Mouse (Mus musculus): Measurements from ENCODE around the gene Lhfpl2.

Lhfpl2 gene

DNA sequence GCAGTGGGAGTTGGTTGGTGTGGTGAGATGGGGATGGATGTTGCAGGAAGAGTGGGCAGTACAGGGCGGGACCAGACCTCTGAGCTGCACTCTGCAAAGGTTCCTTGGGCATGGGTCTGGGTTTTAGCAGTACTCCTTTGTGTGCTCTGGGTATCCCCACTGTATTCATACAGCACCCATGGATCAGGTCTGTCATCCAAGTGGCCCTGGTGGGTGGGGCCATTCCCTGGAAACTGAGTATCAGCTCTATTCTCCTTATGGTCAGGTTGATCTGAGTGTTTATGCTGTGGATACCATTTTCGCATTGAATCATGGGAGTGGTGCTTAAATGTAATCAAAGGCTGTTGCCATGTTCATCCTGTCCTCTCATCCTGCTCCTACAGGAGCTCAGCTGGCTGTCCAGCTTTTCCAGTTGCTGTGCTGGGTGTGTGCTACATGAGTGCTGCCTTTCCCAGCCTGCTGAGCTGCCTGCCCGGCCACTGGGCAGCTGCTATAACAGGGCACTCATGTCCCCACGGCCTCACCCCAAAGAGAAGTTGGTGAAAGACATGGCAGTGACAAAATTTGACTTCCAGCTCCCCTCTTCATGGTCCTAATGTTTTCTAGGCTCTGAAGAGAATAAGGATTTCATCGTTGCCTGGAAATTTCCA, 9.2 kb downstream of the Lhfpl2 start:
- DNase-seq (ENCODE audit: low read depth, low spot score): no peak

DNA sequence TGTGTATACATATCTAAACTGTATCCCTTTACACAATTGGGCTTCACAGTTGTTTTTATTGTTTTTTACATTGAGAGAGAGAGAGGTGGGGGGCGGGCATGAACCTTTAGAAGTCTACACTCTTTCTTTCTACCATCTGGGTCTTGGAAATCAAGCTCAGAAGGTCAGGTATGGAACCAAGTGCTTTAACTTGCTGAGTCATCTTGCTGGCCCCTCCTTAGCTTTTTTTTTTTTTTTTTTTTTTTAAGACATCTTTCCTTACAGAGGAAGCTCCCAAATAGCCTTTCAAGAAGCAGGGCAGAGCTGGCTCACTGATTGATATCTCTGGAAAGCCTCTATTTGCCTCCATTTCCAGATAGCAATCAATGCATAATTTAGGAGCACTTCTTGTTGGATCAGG, 10.7 kb downstream of the Lhfpl2 start:
- no peak for DNase-seq (ENCODE audit: low read depth, low spot score)

DNA sequence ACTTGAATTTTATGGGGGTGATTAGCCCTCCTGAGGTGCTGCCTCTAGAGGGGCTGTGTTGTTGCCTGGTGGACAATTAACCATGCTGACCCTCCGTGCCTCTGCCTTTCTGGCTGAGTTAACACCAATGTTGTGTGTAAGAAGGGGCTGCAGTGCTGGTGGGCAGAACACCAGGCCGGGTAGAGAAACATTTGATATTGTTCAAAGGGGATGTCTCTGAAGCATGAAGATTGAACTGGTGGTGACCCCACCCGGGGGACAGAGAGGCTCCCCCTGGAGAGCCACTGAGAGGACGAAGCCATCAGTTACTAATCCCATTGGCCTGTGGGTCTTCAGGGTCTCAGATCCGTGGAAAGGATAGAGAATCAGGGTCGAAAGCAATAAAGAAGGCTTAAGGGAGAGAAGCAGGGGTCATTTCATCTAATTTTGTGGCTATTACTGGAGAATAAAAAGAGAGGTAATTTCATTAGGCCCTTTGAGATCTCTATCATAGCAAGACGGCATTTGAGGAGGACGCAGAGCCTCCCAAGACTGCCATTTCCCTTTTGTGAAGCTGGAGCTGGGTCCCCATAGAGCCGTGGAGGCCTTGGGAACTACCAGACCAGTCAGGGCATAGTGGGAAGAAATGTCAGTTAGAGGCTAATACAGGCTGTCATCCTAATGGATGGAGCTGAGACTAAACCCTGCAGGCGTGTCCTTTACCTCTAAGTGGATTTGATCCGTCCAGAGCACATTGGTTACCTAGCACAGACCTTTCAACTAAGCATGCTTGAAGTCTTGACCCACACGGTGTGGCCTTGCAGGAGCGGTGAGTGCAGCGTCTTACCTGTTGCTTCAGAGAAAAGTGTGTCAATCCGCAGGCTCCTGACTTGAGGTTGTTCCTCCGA, 12.1 kb downstream of the Lhfpl2 start:
- DNase-seq (ENCODE audit: low read depth, low spot score): no peak

DNA sequence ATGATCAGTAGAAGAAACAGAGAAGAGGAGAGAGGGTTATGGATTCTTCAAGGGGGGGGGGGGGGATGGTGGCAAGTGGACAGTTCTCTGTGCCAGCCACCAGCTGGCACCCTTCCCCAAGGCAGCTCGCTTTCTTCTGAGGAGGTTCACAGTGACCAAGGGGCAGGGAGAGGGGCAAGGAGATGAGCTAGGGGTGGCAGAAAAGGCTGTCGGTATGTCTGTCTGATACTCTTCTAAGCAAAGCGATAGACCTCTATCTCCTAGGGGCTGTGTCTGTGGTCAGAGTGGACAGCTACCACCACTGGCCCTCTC, 12.7 kb downstream of the Lhfpl2 start:
- DNase-seq (ENCODE audit: low read depth, low spot score): no peak

GRCm38 (mm10) chr13:94070927-94071326, 13.3 kb downstream of the Lhfpl2 start:
- DNase-seq (ENCODE audit: low read depth, low spot score): no peak

DNA sequence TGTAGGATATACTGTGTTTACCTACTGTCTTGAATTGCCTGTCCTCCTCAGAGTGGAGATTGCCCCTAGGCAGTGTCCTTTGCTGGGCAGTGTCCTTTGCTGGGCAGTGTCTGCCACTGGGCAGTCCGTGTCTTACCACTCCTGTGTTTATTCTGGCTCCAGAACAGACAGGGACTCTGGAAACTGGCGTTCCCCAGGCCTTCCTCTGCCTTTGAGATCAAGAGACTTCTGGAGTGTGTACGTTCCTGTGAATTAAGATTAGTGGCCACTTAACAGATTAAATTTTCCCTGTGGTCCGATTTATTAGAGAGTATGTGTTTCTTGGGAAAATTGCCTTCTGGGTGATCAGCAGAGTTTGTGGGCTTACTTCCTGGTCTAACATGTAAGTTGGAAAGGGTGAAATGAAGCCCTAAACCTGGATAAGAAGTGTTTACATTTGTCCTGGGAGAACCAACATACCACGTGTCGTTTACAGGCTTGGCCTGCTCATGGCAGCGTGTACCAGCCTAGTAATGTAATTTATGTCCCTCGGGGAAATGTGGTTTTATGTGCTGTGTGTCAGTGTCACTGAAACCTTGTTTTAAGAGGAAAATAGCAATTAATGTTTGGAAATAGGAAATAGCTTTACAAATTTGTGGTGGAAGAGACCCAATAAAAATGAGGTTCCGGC, 15.6 kb downstream of the Lhfpl2 start:
- no peak for DNase-seq (ENCODE audit: low read depth, low spot score)

- no peak for DNase-seq (ENCODE audit: low read depth, low spot score)
These were observed 16.1 kb downstream of the Lhfpl2 start for GRCm38 (mm10) chr13:94073716-94074115.

DNA sequence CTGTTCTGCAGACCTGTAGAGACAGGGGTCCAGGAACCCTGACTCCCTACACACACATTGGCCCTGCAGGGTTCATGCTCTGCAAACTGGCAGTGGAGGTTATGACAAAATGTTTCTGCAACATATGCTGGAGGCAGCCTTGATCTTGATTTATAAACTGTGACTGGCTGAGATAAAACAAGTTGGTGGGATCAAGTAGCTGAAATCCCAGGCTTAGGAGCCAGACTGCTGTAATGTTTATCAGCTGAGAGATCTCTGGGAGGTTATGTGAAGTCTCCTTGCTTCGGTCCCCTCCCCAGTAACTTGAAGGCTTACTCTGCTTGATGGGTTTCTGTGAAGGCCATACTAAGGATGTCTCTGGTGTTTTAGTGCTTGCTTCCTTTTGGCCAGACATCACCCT, 17.6 kb downstream of the Lhfpl2 start:
- DNase-seq (ENCODE audit: low read depth, low spot score): no peak

DNA sequence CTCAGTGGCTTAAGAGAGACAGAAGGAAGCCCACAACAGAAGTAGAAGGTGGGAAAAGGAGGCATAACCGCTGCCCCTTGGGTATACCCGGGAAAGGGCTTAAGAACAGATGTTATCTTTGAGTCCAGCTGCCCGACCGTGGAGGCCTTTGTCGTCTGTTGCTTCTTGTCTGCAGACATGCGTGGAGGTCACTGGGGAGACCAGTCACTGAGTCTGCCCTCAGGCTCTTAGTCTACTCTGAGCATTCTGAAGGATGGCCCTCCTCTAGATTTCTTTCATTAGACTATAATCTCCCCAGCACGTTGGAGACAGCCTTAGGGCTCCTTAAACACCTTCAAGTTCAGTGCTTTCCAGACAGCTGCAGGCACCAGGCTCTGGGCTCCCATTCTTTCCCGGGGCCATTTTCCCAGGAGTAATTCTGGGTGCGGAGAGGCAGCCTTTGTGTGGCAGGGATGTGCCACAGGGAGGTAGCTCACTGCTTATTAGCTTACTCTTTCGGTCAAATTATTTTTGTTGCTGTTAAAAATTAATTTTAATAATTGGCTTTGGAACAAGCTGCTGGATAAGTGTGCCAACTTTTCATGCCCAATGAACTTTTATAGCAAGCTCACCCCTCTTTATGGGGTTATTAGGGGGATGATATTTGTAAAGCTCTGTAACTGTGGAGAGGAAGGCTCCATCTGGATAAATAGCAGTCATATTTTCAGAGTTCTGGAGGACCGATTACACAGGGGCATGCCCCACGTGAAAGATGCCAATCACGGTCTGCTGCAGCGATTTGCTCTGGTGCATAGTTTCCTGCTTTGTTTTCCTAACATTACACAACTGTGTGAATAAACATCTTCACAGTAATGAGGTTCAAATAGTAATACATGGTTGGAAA, 19.8 kb downstream of the Lhfpl2 start:
- DNase-seq (ENCODE audit: low read depth, low spot score): no peak

DNA sequence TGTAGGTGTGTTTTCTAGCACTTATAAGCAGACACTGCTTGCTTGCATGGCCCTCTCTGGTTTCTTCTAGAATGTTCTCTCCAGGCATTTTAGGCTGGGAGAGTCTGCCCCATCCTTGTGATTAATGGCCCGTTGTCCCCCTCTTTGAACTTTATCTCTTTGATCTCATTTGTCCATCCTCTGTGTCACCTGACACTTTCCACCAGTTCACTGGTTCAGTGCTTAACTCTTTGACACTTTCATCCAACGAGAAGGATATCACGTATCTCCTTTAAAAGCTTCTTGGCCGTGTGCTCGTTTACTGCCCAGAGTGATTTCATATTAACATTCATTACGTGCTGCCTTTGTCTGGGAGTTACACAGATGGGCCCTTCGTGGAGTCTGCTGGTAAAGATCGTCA, 25.6 kb downstream of the Lhfpl2 start:
- no peak for DNase-seq (ENCODE audit: low read depth, low spot score)

DNA sequence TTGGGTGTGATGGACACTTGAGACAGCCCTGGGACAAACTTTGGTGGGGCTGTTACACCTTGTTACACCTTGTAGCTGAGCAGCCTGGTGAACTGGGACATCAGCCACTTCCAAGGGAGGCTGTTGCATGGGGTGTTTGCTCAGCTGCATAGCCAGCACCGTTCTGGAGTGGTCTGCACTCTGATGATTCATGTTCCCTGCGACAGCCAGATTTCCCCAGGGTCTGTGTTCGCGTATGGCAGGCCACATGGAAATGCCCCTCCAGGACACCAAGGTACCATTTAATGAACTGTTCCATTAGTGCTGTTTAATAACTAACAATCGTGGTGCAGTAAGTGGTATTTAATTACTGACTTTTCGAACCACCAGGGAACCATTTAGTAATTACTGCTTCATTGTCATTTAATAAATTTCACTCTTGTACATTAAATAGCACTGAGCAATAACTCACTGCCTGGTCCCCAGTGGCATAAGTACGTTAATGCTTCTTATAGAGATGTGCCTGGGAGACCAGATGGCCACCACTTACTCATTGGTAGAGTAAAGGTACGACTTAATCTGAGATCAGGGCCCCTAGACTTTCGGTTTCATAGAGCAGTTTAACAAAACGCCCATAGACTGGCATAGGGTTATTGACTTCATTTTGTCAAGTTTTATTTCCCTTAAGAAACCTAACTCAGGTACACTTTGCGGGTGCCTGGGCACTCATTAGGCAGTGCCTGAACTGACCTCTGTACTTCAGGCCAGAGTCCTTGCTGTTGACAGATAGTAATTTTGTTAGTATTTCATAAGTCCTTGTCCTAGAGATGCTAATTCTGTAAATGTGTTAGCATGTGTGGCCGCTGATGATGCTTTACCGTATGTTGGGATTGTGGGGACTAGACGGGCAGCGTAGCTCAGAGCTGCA, 26.9 kb downstream of the Lhfpl2 start:
- DNase-seq (ENCODE audit: low read depth, low spot score): no peak

DNA sequence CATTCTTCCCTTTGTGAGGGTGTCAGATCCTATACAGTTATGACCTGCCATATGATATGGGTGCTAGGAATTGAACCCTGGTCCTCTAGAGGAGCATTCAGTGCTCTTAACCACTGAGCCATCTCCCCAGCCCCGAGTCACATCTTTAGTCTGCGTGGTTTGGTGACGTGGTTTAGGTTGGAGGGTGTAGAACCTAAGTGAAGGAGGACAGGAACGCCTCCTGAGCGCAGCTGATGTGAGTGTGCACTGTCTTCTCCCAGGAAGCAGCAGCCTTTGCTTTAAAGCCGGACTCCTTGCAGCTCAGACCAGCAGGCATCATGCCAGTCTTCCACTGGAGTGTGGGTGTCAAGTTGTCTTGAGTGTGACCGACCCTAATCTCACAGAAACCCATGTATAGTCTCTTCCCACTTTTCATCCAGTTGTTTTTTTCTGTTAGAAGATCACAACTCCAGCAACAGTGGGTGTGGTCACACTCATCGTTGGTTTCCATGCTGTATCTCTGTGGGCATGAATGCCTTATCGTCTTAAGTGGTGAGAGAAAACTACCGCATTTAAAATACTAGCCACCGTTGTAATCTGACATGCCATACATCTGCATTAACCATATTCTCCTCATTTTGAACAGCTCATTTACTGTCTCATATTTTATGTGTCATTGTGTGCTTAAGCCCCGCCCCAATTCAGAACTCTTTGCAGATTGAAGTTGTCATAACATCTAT, 28.7 kb downstream of the Lhfpl2 start:
- DNase-seq (ENCODE audit: low read depth, low spot score): no peak

DNA sequence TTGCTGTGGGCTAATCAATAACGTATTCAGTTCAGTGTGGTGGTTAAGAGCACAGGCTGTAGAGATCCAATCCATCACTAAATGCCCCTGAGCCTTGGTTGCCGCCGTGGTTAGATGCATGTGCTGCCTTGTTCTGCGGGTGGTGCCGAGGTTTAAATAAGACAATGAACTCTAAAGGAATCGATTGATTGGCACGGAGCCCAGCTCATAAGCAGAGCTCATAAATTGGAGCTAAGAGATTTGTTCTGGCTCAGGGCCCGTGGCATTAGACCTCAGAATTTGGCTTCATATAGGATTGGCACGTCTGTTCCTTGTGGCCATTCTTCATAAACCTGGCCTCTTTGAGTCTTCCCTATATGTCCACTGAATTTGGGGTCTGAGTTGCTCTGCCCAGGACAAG, 29.5 kb downstream of the Lhfpl2 start:
- DNase-seq (ENCODE audit: low read depth, low spot score): no peak

- DNase-seq (ENCODE audit: low read depth, low spot score): no peak
These were observed 31.2 kb downstream of the Lhfpl2 start for GRCm38 (mm10) chr13:94088788-94089187.

GRCm38 (mm10) chr13:94089286-94089685, 31.7 kb downstream of the Lhfpl2 start:
- DNase-seq (ENCODE audit: low read depth, low spot score): no peak

DNA sequence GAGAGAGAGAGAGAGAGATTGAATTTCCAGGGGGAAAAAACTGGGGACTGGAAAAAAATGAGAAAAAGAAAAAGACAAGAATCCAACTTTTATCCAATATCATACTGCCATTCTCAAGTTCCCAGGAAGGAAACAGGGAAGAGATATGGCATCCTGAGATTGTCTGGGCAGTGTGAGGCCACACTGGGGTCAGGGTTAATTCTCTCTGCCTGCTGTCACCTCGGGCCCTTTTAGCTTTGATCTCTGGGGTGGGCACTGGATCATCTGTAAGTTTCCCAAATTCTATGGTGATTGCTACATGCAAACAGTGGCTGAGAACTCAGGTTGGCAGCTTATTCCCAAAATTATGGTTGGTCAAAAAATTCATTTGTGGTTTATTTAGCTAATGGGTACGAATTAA, 33.8 kb downstream of the Lhfpl2 start:
- DNase-seq (ENCODE audit: low read depth, low spot score): no peak

- DNase-seq (ENCODE audit: low read depth, low spot score): no peak
These were observed 36.6 kb downstream of the Lhfpl2 start for GRCm38 (mm10) chr13:94094176-94094575.

DNA sequence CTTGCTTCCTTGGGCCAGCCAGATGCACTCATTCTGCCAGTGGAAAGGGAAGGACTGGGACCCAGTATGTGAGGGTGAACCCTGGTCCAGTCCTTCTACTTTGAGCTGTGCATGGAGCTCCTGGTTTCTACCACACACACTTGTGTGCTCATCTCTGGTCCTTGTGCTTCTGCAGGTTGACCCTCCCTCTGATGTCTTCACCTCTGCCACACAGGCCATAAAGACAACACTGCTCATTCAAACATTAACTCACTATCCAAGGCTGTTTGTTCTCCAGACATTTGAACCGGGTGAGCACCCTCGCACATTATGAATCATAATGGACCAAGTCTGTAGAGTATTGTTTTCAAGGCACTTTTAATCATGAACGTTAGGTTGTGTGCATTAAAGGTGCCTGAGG, 37.0 kb downstream of the Lhfpl2 start:
- no peak for DNase-seq (ENCODE audit: low read depth, low spot score)

DNA sequence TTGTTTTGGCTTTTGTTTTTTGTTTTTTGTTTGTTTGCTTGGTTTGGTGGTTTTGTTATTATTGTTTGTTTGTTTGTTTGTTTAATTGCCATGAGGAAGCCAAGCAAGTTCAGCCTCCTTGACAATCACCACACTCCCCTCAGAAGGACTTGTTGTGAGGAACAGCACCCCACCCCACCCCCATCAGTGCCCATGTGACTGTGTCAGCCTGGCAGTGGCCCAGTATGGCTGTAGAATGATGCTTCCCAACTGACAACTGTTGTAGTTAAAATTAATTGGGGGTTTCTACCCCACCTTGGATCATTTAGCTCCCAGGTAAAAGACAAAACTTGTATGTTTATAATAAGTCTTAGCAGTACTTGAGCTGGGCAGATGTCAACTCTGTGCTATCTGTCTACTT, 37.6 kb downstream of the Lhfpl2 start:
- DNase-seq (ENCODE audit: low read depth, low spot score): no peak

DNA sequence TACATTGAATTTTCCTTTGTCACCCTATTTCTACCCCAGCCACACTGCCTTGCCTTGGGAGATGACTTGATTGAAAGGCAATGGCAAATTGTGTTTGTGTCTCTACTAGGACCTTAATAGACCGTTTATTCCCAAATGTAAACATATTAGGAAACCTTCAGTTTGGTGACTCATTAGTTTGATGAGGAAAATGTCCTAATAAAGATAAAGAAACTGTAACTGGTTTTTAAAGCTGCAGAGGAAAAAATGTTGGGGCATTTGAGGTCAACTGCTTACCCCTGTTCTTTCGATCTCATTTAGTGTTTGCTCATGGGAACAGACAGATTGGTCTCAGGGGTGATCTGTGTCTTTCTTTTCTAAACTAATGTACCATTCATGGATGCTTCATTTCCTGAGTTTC, 40.1 kb downstream of the Lhfpl2 start:
- DNase-seq (ENCODE audit: low read depth, low spot score): no peak
